Mouse (Mus musculus): Measurements from ENCODE around the gene Opcml. TPM values are rescaled to one million over a fixed set of nuclear protein-coding genes. Genes with fewer than 3 reads are reported as not detected.

The Opcml gene
- polyA plus RNA-seq, 2 experiments, result 3.7 to 5.5 TPM

DNA sequence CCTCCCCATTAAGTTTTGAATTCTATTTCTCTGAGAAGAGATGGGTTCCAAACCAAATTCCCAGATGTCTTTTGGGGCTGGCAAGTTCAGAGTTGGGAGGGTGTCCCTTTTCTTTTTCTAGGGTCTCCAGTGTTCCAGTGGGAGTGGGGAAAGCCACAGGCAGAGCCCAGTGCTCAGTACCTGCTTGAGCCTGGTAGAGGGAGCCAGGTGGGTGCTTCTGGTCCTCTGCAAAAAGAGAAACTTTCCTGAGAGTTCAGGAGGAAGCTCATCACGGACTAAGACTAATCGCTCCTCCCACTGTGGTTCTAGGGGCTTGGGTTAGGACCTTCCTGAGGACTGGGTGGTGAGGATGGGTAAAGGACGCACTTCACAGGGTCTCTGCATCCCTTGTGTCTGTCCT lies 2.4 kb downstream of the Opcml start:
- H3K27ac ChIP-seq (replicated peaks; ENCODE audit: low read depth, low read length), result no peak overlapping the region
- H3K4me1 ChIP-seq (ENCODE audit: control insufficient read depth, insufficient read depth, low read length), result peaks cover 4% of the 10 kb centered on the region; the same call in 1 of the 2 replicates
- no peak overlapping the region for H3K4me2 ChIP-seq (replicated peaks; ENCODE audit: low read depth, low read length, severe bottlenecking)
- DNase-seq (ENCODE audit: low spot score) (no peak), ATAC-seq (ENCODE audit: low FRiP score, low read depth) (no peak)
- TF ChIP-seq POLR2A (IDR thresholded peaks at IDR 0.05; ENCODE audit: borderline replicate concordance, extremely low read depth, insufficient read depth, insufficient read length), result no peak
- no peak overlapping the region for H3K9ac ChIP-seq (ENCODE audit: low read depth, low read length, severe bottlenecking)
- H3K36me3 ChIP-seq (ENCODE audit: control insufficient read depth, insufficient read depth, low read length), result no peaks in the 10 kb centered on the region
- peaks cover 38% of the 10 kb centered on the region for H3K27me3 ChIP-seq (ENCODE audit: control insufficient read depth, insufficient read depth, low read length)
- H3K4me3 ChIP-seq (replicated peaks; ENCODE audit: low read length), result no peak overlapping the region
- 68% methylated on average over 3 of the region's 3 CpGs for WGBS
- H3K9me3 ChIP-seq (ENCODE audit: control insufficient read depth, low read length), result no peaks in the 10 kb centered on the region

DNA sequence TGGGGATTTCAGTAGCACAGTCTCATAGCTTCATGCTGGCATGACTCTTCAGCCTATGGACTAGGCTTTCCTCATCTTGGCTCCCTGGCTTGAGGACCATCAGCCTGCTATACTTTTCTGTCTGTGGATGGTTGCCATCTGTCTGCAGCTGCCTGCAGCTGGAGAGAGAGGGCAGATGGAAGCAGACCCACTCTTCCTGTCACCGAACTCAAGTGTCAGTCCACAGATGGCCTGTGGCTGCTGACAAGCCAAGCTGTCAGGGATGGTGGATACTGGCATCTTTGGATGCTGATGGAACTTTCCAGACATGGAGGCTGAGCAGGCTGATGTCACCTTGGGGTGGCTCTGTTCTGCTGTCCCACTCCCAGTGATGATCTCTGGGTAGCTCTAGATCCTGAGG lies 6.0 kb downstream of the Opcml start:
- H3K4me3 ChIP-seq (replicated peaks; ENCODE audit: low read length), result no peak overlapping the region
- peaks cover under 1% of the 10 kb centered on the region; the same call in 1 of the 2 replicates for H3K4me1 ChIP-seq (ENCODE audit: control insufficient read depth, insufficient read depth, low read length)
- H3K27me3 ChIP-seq (ENCODE audit: control insufficient read depth, insufficient read depth, low read length), result peaks cover 17% of the 10 kb centered on the region
- ATAC-seq (ENCODE audit: low FRiP score, low read depth), result no peak
- no peaks in the 10 kb centered on the region for H3K36me3 ChIP-seq (ENCODE audit: control insufficient read depth, insufficient read depth, low read length)
- 79% methylated on average over 1 of the region's 1 CpGs for WGBS
- H3K27ac ChIP-seq (replicated peaks; ENCODE audit: low read depth, low read length), result no peak overlapping the region
- DNase-seq (ENCODE audit: low spot score), result no peak
- H3K9me3 ChIP-seq (ENCODE audit: control insufficient read depth, low read length), result no peaks in the 10 kb centered on the region
- no peak for TF ChIP-seq POLR2A (IDR thresholded peaks at IDR 0.05; ENCODE audit: borderline replicate concordance, extremely low read depth, insufficient read depth, insufficient read length)
- no peak overlapping the region for H3K4me2 ChIP-seq (replicated peaks; ENCODE audit: low read depth, low read length, severe bottlenecking)
- no peak overlapping the region for H3K9ac ChIP-seq (ENCODE audit: low read depth, low read length, severe bottlenecking)

DNA sequence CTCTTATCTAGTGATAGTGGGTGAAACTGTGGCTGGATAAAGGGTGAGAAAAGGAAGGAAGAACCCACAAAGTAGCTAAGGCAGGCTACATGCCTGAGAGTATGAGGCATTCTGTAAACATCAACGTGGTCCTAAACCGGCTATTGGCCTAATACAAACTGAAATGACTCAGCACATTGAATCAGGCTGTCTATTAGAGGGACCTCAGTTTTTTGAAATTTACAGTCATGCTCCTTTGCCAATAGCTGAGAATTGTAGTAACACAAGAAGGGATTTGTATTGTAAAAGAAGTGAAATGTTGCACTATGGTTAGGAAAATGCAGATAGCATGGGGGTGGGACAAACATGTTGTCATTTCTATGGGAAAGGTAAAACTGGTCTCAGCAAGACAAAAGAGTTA lies 10.4 kb downstream of the Opcml start:
- H3K9me3 ChIP-seq (ENCODE audit: control insufficient read depth, low read length), result no peaks in the 10 kb centered on the region
- ATAC-seq (ENCODE audit: low FRiP score, low read depth) (no peak), DNase-seq (ENCODE audit: low spot score) (no peak)
- H3K27me3 ChIP-seq (ENCODE audit: control insufficient read depth, insufficient read depth, low read length), result no peaks in the 10 kb centered on the region
- no peak overlapping the region for H3K27ac ChIP-seq (replicated peaks; ENCODE audit: low read depth, low read length)
- H3K4me1 ChIP-seq (ENCODE audit: control insufficient read depth, insufficient read depth, low read length), result no peaks in the 10 kb centered on the region
- no peaks in the 10 kb centered on the region for H3K36me3 ChIP-seq (ENCODE audit: control insufficient read depth, insufficient read depth, low read length)
- H3K4me3 ChIP-seq (replicated peaks; ENCODE audit: low read length), result no peak overlapping the region
- no peak overlapping the region for H3K9ac ChIP-seq (ENCODE audit: low read depth, low read length, severe bottlenecking)
- no peak overlapping the region for H3K4me2 ChIP-seq (replicated peaks; ENCODE audit: low read depth, low read length, severe bottlenecking)
- TF ChIP-seq POLR2A (IDR thresholded peaks at IDR 0.05; ENCODE audit: borderline replicate concordance, extremely low read depth, insufficient read depth, insufficient read length), result no peak
- 87% methylated on average over 2 of the region's 2 CpGs for WGBS

DNA sequence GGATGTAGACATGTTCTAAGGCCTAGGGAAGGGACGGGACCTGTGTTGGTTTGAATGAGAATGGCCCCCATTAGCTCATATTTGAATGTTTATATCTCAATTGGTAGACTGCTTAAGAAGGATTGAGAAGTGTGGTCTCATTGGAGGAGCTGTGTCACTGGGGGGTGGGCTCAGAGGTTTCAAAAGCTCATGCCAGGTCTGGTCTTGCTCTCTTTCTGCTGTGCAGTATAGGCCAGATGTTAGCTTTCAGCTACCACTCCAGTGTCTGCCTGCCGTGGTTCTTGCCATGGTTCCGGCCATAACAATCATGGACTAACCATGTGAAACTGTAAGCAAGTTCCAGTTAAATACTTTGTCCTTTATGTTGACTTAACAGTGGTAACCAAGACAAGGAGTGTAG lies 11.2 kb downstream of the Opcml start:
- TF ChIP-seq POLR2A (IDR thresholded peaks at IDR 0.05; ENCODE audit: borderline replicate concordance, extremely low read depth, insufficient read depth, insufficient read length), result no peak
- Histone ChIP-seq H3K27me3 (ENCODE audit: control insufficient read depth, insufficient read depth, low read length) (no peaks in the 10 kb centered on the region), H3K4me1 (ENCODE audit: control insufficient read depth, insufficient read depth, low read length) (no peaks in the 10 kb centered on the region), H3K4me3 (replicated peaks; ENCODE audit: low read length) (no peak overlapping the region), H3K9ac (ENCODE audit: low read depth, low read length, severe bottlenecking) (no peak overlapping the region), H3K36me3 (ENCODE audit: control insufficient read depth, insufficient read depth, low read length) (no peaks in the 10 kb centered on the region), H3K9me3 (ENCODE audit: control insufficient read depth, low read length) (no peaks in the 10 kb centered on the region), H3K4me2 (replicated peaks; ENCODE audit: low read depth, low read length, severe bottlenecking) (no peak overlapping the region), H3K27ac (replicated peaks; ENCODE audit: low read depth, low read length) (no peak overlapping the region)
- ATAC-seq (ENCODE audit: low FRiP score, low read depth), result no peak
- 77% methylated on average over 3 of the region's 3 CpGs for WGBS
- no peak for DNase-seq (ENCODE audit: low spot score)

DNA sequence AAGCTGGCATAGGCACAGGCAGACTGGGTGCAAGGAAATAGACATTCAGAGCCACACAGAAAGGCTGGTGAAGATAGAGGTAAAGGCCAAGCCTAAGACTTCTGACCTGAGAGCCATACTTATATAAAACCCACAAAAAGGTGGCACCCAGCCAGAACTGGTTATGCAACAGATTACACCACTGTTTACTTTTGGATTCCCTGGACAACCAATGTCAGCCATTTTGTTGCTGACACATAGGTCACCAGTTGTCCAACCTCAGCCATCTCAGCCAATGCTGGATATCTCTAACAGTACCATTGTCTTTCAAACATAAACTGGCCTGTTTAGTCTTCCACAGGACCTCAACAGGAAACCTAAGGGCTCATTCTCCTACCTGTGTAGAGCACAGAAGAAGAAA lies 11.8 kb downstream of the Opcml start:
- Histone ChIP-seq H3K4me3 (replicated peaks; ENCODE audit: low read length) (no peak overlapping the region), H3K27me3 (ENCODE audit: control insufficient read depth, insufficient read depth, low read length) (no peaks in the 10 kb centered on the region), H3K4me1 (ENCODE audit: control insufficient read depth, insufficient read depth, low read length) (no peaks in the 10 kb centered on the region), H3K9me3 (ENCODE audit: control insufficient read depth, low read length) (no peaks in the 10 kb centered on the region), H3K27ac (replicated peaks; ENCODE audit: low read depth, low read length) (no peak overlapping the region), H3K36me3 (ENCODE audit: control insufficient read depth, insufficient read depth, low read length) (no peaks in the 10 kb centered on the region), H3K9ac (ENCODE audit: low read depth, low read length, severe bottlenecking) (no peak overlapping the region), H3K4me2 (replicated peaks; ENCODE audit: low read depth, low read length, severe bottlenecking) (no peak overlapping the region)
- ATAC-seq (ENCODE audit: low FRiP score, low read depth) (no peak), DNase-seq (ENCODE audit: low spot score) (no peak)
- no peak for TF ChIP-seq POLR2A (IDR thresholded peaks at IDR 0.05; ENCODE audit: borderline replicate concordance, extremely low read depth, insufficient read depth, insufficient read length)

DNA sequence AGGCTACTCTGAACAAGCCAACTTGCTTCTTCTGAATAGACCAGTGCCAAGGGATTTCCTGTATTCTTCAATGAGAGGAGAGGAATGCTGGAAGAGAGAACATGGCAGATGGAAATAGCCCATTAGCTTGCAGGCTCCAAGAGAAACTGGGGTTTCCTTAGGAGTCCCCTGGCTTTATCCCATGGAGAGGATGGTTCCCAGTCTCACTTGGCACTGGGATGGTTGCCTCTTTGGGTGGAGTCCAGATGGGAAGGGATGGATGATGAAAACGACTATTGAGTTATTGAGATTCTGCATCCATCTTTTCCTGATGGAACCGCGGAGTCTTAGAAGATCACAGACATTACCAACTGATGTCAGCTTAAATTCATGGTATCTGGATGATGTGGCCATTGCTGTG lies 13.9 kb downstream of the Opcml start:
- no peaks in the 10 kb centered on the region for H3K4me1 ChIP-seq (ENCODE audit: control insufficient read depth, insufficient read depth, low read length)
- H3K9ac ChIP-seq (ENCODE audit: low read depth, low read length, severe bottlenecking), result no peak overlapping the region
- H3K27me3 ChIP-seq (ENCODE audit: control insufficient read depth, insufficient read depth, low read length), result no peaks in the 10 kb centered on the region
- no peak for TF ChIP-seq POLR2A (IDR thresholded peaks at IDR 0.05; ENCODE audit: borderline replicate concordance, extremely low read depth, insufficient read depth, insufficient read length)
- H3K9me3 ChIP-seq (ENCODE audit: control insufficient read depth, low read length), result no peaks in the 10 kb centered on the region
- no peak overlapping the region for H3K4me2 ChIP-seq (replicated peaks; ENCODE audit: low read depth, low read length, severe bottlenecking)
- ATAC-seq (ENCODE audit: low FRiP score, low read depth), result no peak
- H3K27ac ChIP-seq (replicated peaks; ENCODE audit: low read depth, low read length), result no peak overlapping the region
- no peak for DNase-seq (ENCODE audit: low spot score)
- 91% methylated on average over 3 of the region's 3 CpGs for WGBS
- H3K36me3 ChIP-seq (ENCODE audit: control insufficient read depth, insufficient read depth, low read length), result no peaks in the 10 kb centered on the region
- no peak overlapping the region for H3K4me3 ChIP-seq (replicated peaks; ENCODE audit: low read length)

All from limb, embryonic 14.5 days (tissue).